Mouse (Mus musculus) lung, postnatal 4 days (tissue): ENCODE results near the gene Pzp.

Source experiments
- DNase-seq, 2 experiments: peaks; one replicate each; pipeline ENCODE4 v3.0.0; 2021

The Pzp gene

GRCm38 (mm10) chr6:128526601-128527000 is at the start of gene Pzp:
Gene Pzp, minus strand, starts transcription at chr6:128526720.
- DNase-seq: no peak

GRCm38 (mm10) chr6:128566589-128566988 is 40.1 kb upstream of the Pzp start:
- DNase-seq: no peak

GRCm38 (mm10) chr6:128554049-128554448 is 27.5 kb upstream of the Pzp start:
- no peak for DNase-seq

- no peak for DNase-seq
These were observed 23.2 kb upstream of the Pzp start for GRCm38 (mm10) chr6:128549463-128550452.

GRCm38 (mm10) chr6:128548532-128548931 is 22.0 kb upstream of the Pzp start:
- no peak for DNase-seq

- no peak for DNase-seq
These were observed 18.9 kb upstream of the Pzp start for GRCm38 (mm10) chr6:128545402-128545801.

- DNase-seq: peak; percentile 47 to 61
These were observed 16.7 kb upstream of the Pzp start for GRCm38 (mm10) chr6:128543226-128543625.

GRCm38 (mm10) chr6:128535250-128535649 is 8.7 kb upstream of the Pzp start:
- no peak for DNase-seq

GRCm38 (mm10) chr6:128533296-128533695 is 6.8 kb upstream of the Pzp start:
- DNase-seq: no peak

- peak in 1 of 2 experiments; percentile 9 for DNase-seq
These were observed 6.2 kb upstream of the Pzp start for GRCm38 (mm10) chr6:128532701-128533100.

- DNase-seq: no peak
These were observed 2.0 kb upstream of the Pzp start for GRCm38 (mm10) chr6:128528491-128528890.

GRCm38 (mm10) chr6:128527110-128527509 is 590 bp upstream of the Pzp start:
- no peak for DNase-seq

- no peak for DNase-seq
These were observed 719 bp downstream of the Pzp start for GRCm38 (mm10) chr6:128525801-128526200.

- DNase-seq: no peak
These were observed 3.2 kb downstream of the Pzp start for GRCm38 (mm10) chr6:128523360-128523759.

GRCm38 (mm10) chr6:128519159-128519558 is 7.4 kb downstream of the Pzp start:
- no peak for DNase-seq

GRCm38 (mm10) chr6:128505676-128506236 is 20.8 kb downstream of the Pzp start:
- no peak for DNase-seq

- DNase-seq: no peak
These were observed 21.8 kb downstream of the Pzp start for GRCm38 (mm10) chr6:128504743-128505142.

- DNase-seq: no peak
These were observed 31.2 kb downstream of the Pzp start for GRCm38 (mm10) chr6:128495346-128495745.

GRCm38 (mm10) chr6:128494646-128495331 is 31.7 kb downstream of the Pzp start:
- DNase-seq: peak; percentile 28 to 32

- DNase-seq: no peak
These were observed 34.6 kb downstream of the Pzp start for GRCm38 (mm10) chr6:128491916-128492315.

GRCm38 (mm10) chr6:128490141-128490540 is 36.4 kb downstream of the Pzp start:
- DNase-seq: no peak

- DNase-seq: no peak
These were observed 38.8 kb downstream of the Pzp start for GRCm38 (mm10) chr6:128487736-128488135.
